Mouse (Mus musculus): Measurements from ENCODE around the gene Asz1. TPM values are rescaled to one million over a fixed set of nuclear protein-coding genes. Genes with fewer than 3 reads are reported as not detected.

Asz1 gene
- polyA plus RNA-seq, 1 experiment from 2014 or later, result not detected

Other genes with a start within 250 kb of the Asz1 start
- gene Wnt2, start 78.5 kb downstream of the Asz1 start, polyA plus RNA-seq (2016; fragmentation: Nextera tagmentation; extraction: Ambion mirVana), result 1.6 and 1.9 TPM in 2 replicates
- gene Cftr, start 61.6 kb upstream of the Asz1 start, polyA plus RNA-seq (2016; fragmentation: Nextera tagmentation; extraction: Ambion mirVana), result 0.19 and 0.47 TPM in 2 replicates